Mouse (Mus musculus): ENCODE measurements at regions not wholly inside any gene's neighbourhood (a gene's known extent, or its start where the extent isn't known, plus 50 kb on each side); places are given as distances from the start of the nearest gene placed in this dataset.

GRCm38 (mm10) chr13:114237391-114237790 is 150.7 kb downstream of the Ndufs4 start:
- no peak for DNase-seq (ENCODE audit: low spot score in 2 of 2)

GRCm38 (mm10) chr13:114235892-114236291 is 152.2 kb downstream of the Ndufs4 start:
- no peak for DNase-seq (ENCODE audit: low spot score in 2 of 2)

- DNase-seq (ENCODE audit: low spot score in 2 of 2), result no peak
Measured at GRCm38 (mm10) chr13:114232203-114232602, 155.9 kb downstream of the Ndufs4 start.

- no peak for DNase-seq (ENCODE audit: low spot score in 2 of 2)
Measured at GRCm38 (mm10) chr13:114230557-114230956, 157.5 kb downstream of the Ndufs4 start.

GRCm38 (mm10) chr13:114227046-114227445 is 161.0 kb downstream of the Ndufs4 start:
- DNase-seq (ENCODE audit: low spot score in 2 of 2), result no peak

GRCm38 (mm10) chr13:114226291-114226925 is 161.7 kb downstream of the Ndufs4 start:
- DNase-seq (ENCODE audit: low spot score in 2 of 2), result no peak

- peak; percentile 24 to 39 for DNase-seq (ENCODE audit: low spot score in 2 of 2)
Measured at GRCm38 (mm10) chr13:114219870-114220492, 168.1 kb downstream of the Ndufs4 start.

- no peak for DNase-seq (ENCODE audit: low spot score in 2 of 2)
Measured at GRCm38 (mm10) chr13:114215044-114215443, 173.0 kb downstream of the Ndufs4 start.

Data from layer of hippocampus, postnatal 10 days (tissue).